Comparison of ENCODE assay signal across 29 mouse cellular contexts in the genomic region with DNA sequence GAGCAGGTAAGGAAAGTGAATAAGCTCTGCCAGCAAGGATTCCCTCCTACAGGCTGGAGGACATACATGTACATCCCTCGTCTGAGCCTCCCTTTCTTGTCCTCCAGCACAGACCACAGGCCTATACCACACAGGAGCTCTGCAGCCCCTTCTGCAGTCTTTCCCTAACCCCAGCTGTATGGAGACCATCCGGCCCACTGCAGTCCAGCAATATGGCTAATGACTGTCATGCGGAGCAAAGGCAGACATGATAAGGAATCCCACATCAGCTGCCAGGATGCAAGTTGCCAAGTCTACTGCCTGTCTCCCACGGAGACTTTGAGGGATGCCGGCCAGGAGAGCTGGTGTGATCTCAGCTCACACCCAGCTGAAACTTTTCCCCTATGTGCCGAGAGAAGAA. TPM values are rescaled to one million over a fixed set of nuclear protein-coding genes. Genes with fewer than 3 reads are reported as not detected.
A peak's percentile ranks its signal among the peaks of the same experiment; 100 is the strongest.
DNase-seq lines count a peak whose midpoint lies in the region; ATAC-seq and TF ChIP-seq lines count a peak whose summit lies in the region.
"Had no signal": no experiment of that assay in that cellular context is flagged by ENCODE, and none has a peak within 500 bp of the region (broad histone marks: within the 10 kb centered on the region; RNA-seq: fewer than 3 reads in every experiment).

No protein-coding gene starts in this region.

- ATAC-seq in frontal cortex, adult (ENCODE audit: low TSS enrichment): peak; percentile 41; the same call in 1 of the 2 replicates
- ATAC-seq in hindbrain, embryonic 13.5 days (ENCODE audit: low FRiP score): peak; percentile 74; the same call in 1 of the 2 replicates
- ATAC-seq in hindbrain, embryonic 14.5 days (ENCODE audit: low FRiP score): no peak
- no peak for ATAC-seq in lung, embryonic 14.5 days (ENCODE audit: insufficient read depth)
- ATAC-seq: forebrain, postnatal 0 days; liver, embryonic 12.5 days; liver, postnatal 0 days; lung, postnatal 0 days had no signal

- 61% methylated on average over 6 of the region's 6 CpGs for WGBS in hindbrain, embryonic 13.5 days
- WGBS in hindbrain, embryonic 14.5 days: 62% methylated on average over 6 of the region's 6 CpGs
- 51% methylated on average over 6 of the region's 6 CpGs for WGBS in lung, embryonic 14.5 days

- no peaks in the 10 kb centered on the region for H3K27me3 ChIP-seq in hindbrain, embryonic 13.5 days
- H3K27me3 ChIP-seq in hindbrain, embryonic 14.5 days (ENCODE audit: control insufficient read depth, insufficient read depth, low read length): no peaks in the 10 kb centered on the region
- H3K27me3 ChIP-seq in lung, embryonic 14.5 days (ENCODE audit: insufficient read depth, low read length): no peaks in the 10 kb centered on the region
- H3K27me3 ChIP-seq in myocyte (ENCODE audit: control insufficient read depth, insufficient read depth, insufficient read length): no peaks in the 10 kb centered on the region
- H3K27me3 ChIP-seq: embryonic facial prominence, embryonic 15.5 days; forebrain, embryonic 12.5 days; heart, embryonic 12.5 days; kidney, embryonic 15.5 days; liver, embryonic 12.5 days; neural tube, embryonic 15.5 days; stomach, embryonic 15.5 days had no signal

- H3K4me1 ChIP-seq in hindbrain, embryonic 13.5 days (replicated peaks): peaks cover 17% of the 10 kb centered on the region; the same call in 1 of the 2 replicates
- peaks cover 7% of the 10 kb centered on the region; the same call in 1 of the 2 replicates for H3K4me1 ChIP-seq in hindbrain, embryonic 14.5 days (replicated peaks; ENCODE audit: control insufficient read depth, insufficient read depth, low read length)
- H3K4me1 ChIP-seq in lung, embryonic 14.5 days (ENCODE audit: insufficient read depth): no peaks in the 10 kb centered on the region
- H3K4me1 ChIP-seq: embryonic facial prominence, embryonic 10.5 days; embryonic facial prominence, embryonic 15.5 days; kidney, embryonic 15.5 days; liver, embryonic 12.5 days; stomach, embryonic 15.5 days had no signal

- H3K9ac ChIP-seq in hindbrain, embryonic 13.5 days: no peak overlapping the region
- H3K9ac ChIP-seq in hindbrain, embryonic 14.5 days: no peak overlapping the region
- H3K9ac ChIP-seq in lung, embryonic 14.5 days: no peak overlapping the region
- H3K9ac ChIP-seq: embryonic facial prominence, embryonic 15.5 days; forebrain, embryonic 12.5 days; forebrain, postnatal 0 days; heart, embryonic 12.5 days; kidney, embryonic 15.5 days; liver, embryonic 12.5 days; liver, postnatal 0 days; neural tube, embryonic 15.5 days; stomach, embryonic 15.5 days had no signal

- no peaks in the 10 kb centered on the region for H3K79me2 ChIP-seq in myocyte (ENCODE audit: control insufficient read depth, insufficient read depth)

- no peak for TF ChIP-seq CTCF in lung, embryonic 14.5 days (IDR thresholded peaks at IDR 0.05; ENCODE audit: low read depth)

- peak overlapping the region; percentile 1; the same call in 1 of the 2 replicates for H3K27ac ChIP-seq in hindbrain, embryonic 13.5 days
- no peak overlapping the region for H3K27ac ChIP-seq in hindbrain, embryonic 14.5 days
- no peak overlapping the region for H3K27ac ChIP-seq in lung, embryonic 14.5 days (ENCODE audit: low read depth)
- H3K27ac ChIP-seq: embryonic facial prominence, embryonic 10.5 days; embryonic facial prominence, embryonic 15.5 days; forebrain, embryonic 12.5 days; kidney, embryonic 15.5 days; layer of hippocampus, adult 2 months; liver, embryonic 12.5 days; macrophage; neural tube, embryonic 15.5 days; stomach, embryonic 15.5 days had no signal

- TF ChIP-seq POLR2A in myocyte (IDR thresholded peaks at IDR 0.05; ENCODE audit: insufficient read length, low read depth): no peak

- H3ac ChIP-seq in myocyte (ENCODE audit: control insufficient read depth, insufficient read length): no peak overlapping the region

- H3K4me2 ChIP-seq in hindbrain, embryonic 13.5 days: no peak overlapping the region
- H3K4me2 ChIP-seq in hindbrain, embryonic 14.5 days (replicated peaks): no peak overlapping the region
- no peak overlapping the region for H3K4me2 ChIP-seq in lung, embryonic 14.5 days
- peak overlapping the region; percentile 16 for H3K4me2 ChIP-seq in myocyte (ENCODE audit: low read depth)
- H3K4me2 ChIP-seq: embryonic facial prominence, embryonic 15.5 days; forebrain, embryonic 12.5 days; heart, embryonic 12.5 days; kidney, embryonic 15.5 days; liver, embryonic 12.5 days; neural tube, embryonic 15.5 days; stomach, embryonic 15.5 days had no signal

- no peaks in the 10 kb centered on the region for H3K9me3 ChIP-seq in hindbrain, embryonic 13.5 days
- H3K9me3 ChIP-seq in hindbrain, embryonic 14.5 days (ENCODE audit: control insufficient read depth, low read length): no peaks in the 10 kb centered on the region
- no peaks in the 10 kb centered on the region for H3K9me3 ChIP-seq in lung, embryonic 14.5 days (ENCODE audit: low read depth, low read length)
- H3K9me3 ChIP-seq: embryonic facial prominence, embryonic 10.5 days; embryonic facial prominence, embryonic 15.5 days; forebrain, embryonic 12.5 days; kidney, embryonic 15.5 days; liver, embryonic 12.5 days; neural tube, embryonic 15.5 days; stomach, embryonic 15.5 days had no signal

- no peaks in the 10 kb centered on the region for H3K36me3 ChIP-seq in hindbrain, embryonic 13.5 days
- no peaks in the 10 kb centered on the region for H3K36me3 ChIP-seq in hindbrain, embryonic 14.5 days (replicated peaks; ENCODE audit: control insufficient read depth, insufficient read depth)
- H3K36me3 ChIP-seq in lung, embryonic 14.5 days (ENCODE audit: insufficient read depth): no peaks in the 10 kb centered on the region
- H3K36me3 ChIP-seq in myocyte (ENCODE audit: control insufficient read depth, insufficient read depth): no peaks in the 10 kb centered on the region
- H3K36me3 ChIP-seq: embryonic facial prominence, embryonic 10.5 days; embryonic facial prominence, embryonic 15.5 days; forebrain, embryonic 12.5 days; heart, embryonic 12.5 days; kidney, embryonic 15.5 days; liver, embryonic 12.5 days; neural tube, embryonic 15.5 days; stomach, embryonic 15.5 days had no signal

- no peak for DNase-seq in frontal cortex, postnatal 14 days (ENCODE audit: low spot score in 2 of 2)
- DNase-seq in hindbrain, embryonic 14.5 days (ENCODE audit: low spot score): no peak
- peak; percentile 18 for DNase-seq in lung, embryonic 14.5 days
- no peak for DNase-seq in lung, postnatal 10 days
- DNase-seq: adrenal gland, postnatal 14 days; cerebellum, adult 11 months; cerebellum, postnatal 25 days; forebrain, postnatal 0 days; gastrocnemius, postnatal 14 days; heart, postnatal 36 days; kidney, adult 18-20 months; kidney, postnatal 25 days; liver, postnatal 0 days; retina, postnatal 1 day; right cerebral cortex, postnatal 14 days had no signal

- H3K4me3 ChIP-seq in hindbrain, embryonic 13.5 days: no peak overlapping the region
- no peak overlapping the region for H3K4me3 ChIP-seq in hindbrain, embryonic 14.5 days (replicated peaks; ENCODE audit: low read length)
- H3K4me3 ChIP-seq in lung, embryonic 14.5 days (ENCODE audit: low read depth, low read length): no peak overlapping the region
- H3K4me3 ChIP-seq in myocyte: no peak overlapping the region
- H3K4me3 ChIP-seq: embryonic facial prominence, embryonic 10.5 days; embryonic facial prominence, embryonic 15.5 days; forebrain, embryonic 12.5 days; heart, embryonic 12.5 days; kidney, embryonic 15.5 days; layer of hippocampus, adult 2 months; liver, embryonic 12.5 days; neural tube, embryonic 15.5 days; stomach, embryonic 15.5 days had no signal

TF ChIP-seq in myocyte, 11 proteins besides CTCF, POLR2A, EP300 and RAD21:
- TF ChIP-seq TCF12 (IDR thresholded peaks at IDR 0.05; ENCODE audit: insufficient read depth, poor library complexity, severe bottlenecking) (no peak), CEBPB (IDR thresholded peaks at IDR 0.05; ENCODE audit: insufficient read depth, poor library complexity, severe bottlenecking) (no peak), MYOG (IDR thresholded peaks at IDR 0.05; ENCODE audit: control insufficient read depth in 1 of 3, insufficient read depth in 1 of 3, insufficient read length in 2 of 3, low read depth in 2 of 3) (no peak), POLR2AphosphoS2 (IDR thresholded peaks at IDR 0.05; ENCODE audit: insufficient read length, low read depth) (no peak), TCF3 (IDR thresholded peaks at IDR 0.05; ENCODE audit: insufficient read length, low read depth) (no peak), SRF (IDR thresholded peaks at IDR 0.05; ENCODE audit: control insufficient read depth, insufficient read length, low read depth) (no peak), USF1 (IDR thresholded peaks at IDR 0.05; ENCODE audit: low read depth) (no peak)

RNA-seq across cellular contexts. Expression of gene Man2a1, which starts 50.5 kb away (rescaled TPM):
- 6.2 and 6.7 TPM in 2 replicates for polyA plus RNA-seq in hindbrain, embryonic 13.5 days (2015; fragmentation: Nextera tagmentation; extraction: Ambion mirVana)
- 5.3 and 5.5 TPM in 2 replicates for polyA plus RNA-seq in hindbrain, embryonic 14.5 days (2014; fragmentation: Nextera tagmentation; extraction: Ambion mirVana)
- polyA plus RNA-seq in lung, embryonic 14.5 days (2014; fragmentation: Nextera tagmentation; extraction: Ambion mirVana): 9.0 and 10.3 TPM in 2 replicates
- 8.6 TPM for polyA plus RNA-seq in myocyte (2012; fragmentation: generic; extraction: Trizol)

Comparison
In these comparisons a context has a peak if more than half of its experiments do, and no peak if none do; other contexts are left out.
1. ATAC-seq: peak in frontal cortex, adult (single experiment) and hindbrain, embryonic 13.5 days (single experiment); none in hindbrain, embryonic 14.5 days (single experiment) and lung, embryonic 14.5 days (single experiment).